Mouse (Mus musculus): Measurements from ENCODE around the gene Tnk2. TPM values are rescaled to one million over a fixed set of nuclear protein-coding genes. Genes with fewer than 3 reads are reported as not detected.

Tnk2 gene
- polyA plus RNA-seq, 1 experiment: 105 TPM

DNA sequence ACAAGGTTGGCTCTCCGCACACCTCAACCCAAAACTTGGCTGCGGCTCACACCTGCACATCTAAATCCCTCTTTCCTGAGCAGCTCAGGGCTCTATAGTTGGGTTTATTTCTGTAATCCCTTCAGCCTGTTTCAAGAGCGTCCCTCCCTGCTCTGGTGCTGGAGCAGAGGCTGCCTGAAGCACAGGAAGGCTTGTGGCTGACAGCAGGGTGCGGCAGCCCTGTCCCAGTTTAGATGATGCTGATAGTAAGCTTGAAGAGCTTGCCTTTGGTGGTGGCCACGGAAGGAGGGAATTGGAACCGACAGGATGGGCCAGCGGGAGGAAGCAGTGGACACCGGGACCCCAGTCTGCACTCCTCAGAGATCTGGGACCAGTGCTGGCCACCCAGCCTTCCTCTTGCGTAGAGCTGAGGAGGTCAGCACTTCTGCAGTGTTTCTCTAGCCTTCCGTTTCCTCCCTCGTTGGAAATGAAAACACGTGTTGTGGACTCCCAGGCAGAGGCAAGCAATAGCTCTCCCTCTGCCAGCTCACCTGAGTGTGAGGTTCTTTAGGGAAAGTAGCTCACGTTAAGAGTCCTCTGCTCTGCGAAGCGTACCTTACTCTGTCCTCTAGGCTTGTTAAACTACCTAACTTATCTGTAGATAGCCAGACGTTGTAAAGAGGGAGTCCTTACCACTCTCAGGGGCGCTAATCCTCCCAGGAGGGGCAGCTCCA is 63.6 kb downstream of the Tnk2 start:
- TF ChIP-seq POLR2A (IDR thresholded peaks at IDR 0.05; ENCODE audit: borderline replicate concordance, control insufficient read depth, low read depth, low read length) (no peak), CTCF (IDR thresholded peaks at IDR 0.05; ENCODE audit: control insufficient read depth, insufficient read depth, low read length) (no peak)
- no peak overlapping the region for H3K4me3 ChIP-seq (replicated peaks; ENCODE audit: control insufficient read depth, low read depth, low read length)
- H3K27ac ChIP-seq (ENCODE audit: control insufficient read depth, insufficient read depth, low read depth, low read length, poor library complexity): no peak overlapping the region; the same call in 1 of the 2 replicates
- WGBS: 38% methylated on average over 17 of the region's 17 CpGs
- H3K4me1 ChIP-seq (ENCODE audit: control insufficient read depth, insufficient read depth, low read length): peaks cover 2% of the 10 kb centered on the region

- H3K4me3 ChIP-seq (replicated peaks; ENCODE audit: control insufficient read depth, low read depth, low read length): no peak overlapping the region
- WGBS: 68% methylated on average over 9 of the region's 9 CpGs
- no peak for TF ChIP-seq CTCF (IDR thresholded peaks at IDR 0.05; ENCODE audit: control insufficient read depth, insufficient read depth, low read length)
- no peak for TF ChIP-seq POLR2A (IDR thresholded peaks at IDR 0.05; ENCODE audit: borderline replicate concordance, control insufficient read depth, low read depth, low read length)
- peaks cover 2% of the 10 kb centered on the region for H3K4me1 ChIP-seq (ENCODE audit: control insufficient read depth, insufficient read depth, low read length)
- no peak overlapping the region for H3K27ac ChIP-seq (ENCODE audit: control insufficient read depth, insufficient read depth, low read depth, low read length, poor library complexity)
Measured at GRCm38 (mm10) chr16:32707824-32708456, 64.3 kb downstream of the Tnk2 start.

DNA sequence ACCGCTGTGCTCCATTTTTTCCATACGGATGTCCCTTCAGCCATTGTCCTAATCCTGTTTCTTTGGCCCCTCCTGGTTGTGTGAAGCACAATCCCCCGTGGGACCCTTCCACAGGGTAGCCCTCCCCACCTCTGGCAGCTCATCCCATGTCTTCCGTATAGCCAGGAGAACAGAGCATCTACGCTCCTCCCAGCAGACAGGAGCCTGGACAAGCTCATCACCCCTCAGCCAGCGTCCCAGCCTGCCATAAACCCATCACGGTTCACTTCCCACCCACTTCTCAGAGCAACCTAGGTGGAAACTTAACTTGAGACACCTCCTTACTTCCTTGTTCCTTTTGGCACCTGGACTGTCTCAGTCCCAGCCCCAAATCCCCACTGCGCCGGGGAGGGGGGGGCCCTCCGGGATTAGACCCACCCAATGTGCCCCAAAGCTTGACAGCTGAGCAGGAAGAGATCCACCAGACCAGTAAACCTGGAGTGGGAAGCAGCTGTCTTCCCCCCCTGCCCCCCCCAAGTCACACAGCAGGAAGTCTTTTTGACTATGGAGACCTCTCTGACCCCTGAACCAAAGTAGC is 64.9 kb downstream of the Tnk2 start:
- TF ChIP-seq CTCF (IDR thresholded peaks at IDR 0.05; ENCODE audit: control insufficient read depth, insufficient read depth, low read length) (no peak), POLR2A (IDR thresholded peaks at IDR 0.05; ENCODE audit: borderline replicate concordance, control insufficient read depth, low read depth, low read length) (no peak)
- H3K4me1 ChIP-seq (ENCODE audit: control insufficient read depth, insufficient read depth, low read length): peaks cover under 1% of the 10 kb centered on the region
- H3K27ac ChIP-seq (ENCODE audit: control insufficient read depth, insufficient read depth, low read depth, low read length, poor library complexity): no peak overlapping the region
- H3K4me3 ChIP-seq (replicated peaks; ENCODE audit: control insufficient read depth, low read depth, low read length): no peak overlapping the region
- 74% methylated on average over 10 of the region's 10 CpGs for WGBS

DNA sequence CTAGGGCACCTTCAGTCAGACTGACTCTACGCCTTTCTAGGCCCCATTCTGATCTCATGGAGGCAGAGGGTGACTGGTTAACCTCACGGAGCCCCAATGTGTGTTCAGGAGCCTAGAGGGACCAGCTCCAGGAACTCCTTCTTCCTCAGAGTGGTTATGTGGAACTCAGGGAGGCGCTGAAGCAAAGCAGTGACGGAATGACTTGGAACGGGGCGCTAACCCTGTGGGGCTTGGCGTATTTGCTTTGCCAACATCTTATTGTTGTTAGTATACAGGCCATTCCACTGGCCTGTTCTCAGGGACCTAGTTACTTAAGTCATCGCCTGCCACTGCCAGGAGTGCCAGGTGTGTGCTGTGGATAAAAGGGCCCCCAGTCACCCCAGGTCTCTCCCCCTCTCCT is 65.4 kb downstream of the Tnk2 start:
- WGBS: 86% methylated on average over 8 of the region's 8 CpGs
- Histone ChIP-seq H3K27ac (ENCODE audit: control insufficient read depth, insufficient read depth, low read depth, low read length, poor library complexity) (no peak overlapping the region), H3K4me3 (replicated peaks; ENCODE audit: control insufficient read depth, low read depth, low read length) (no peak overlapping the region), H3K4me1 (ENCODE audit: control insufficient read depth, insufficient read depth, low read length) (no peaks in the 10 kb centered on the region; the same call in 1 of the 2 replicates)
- TF ChIP-seq POLR2A (IDR thresholded peaks at IDR 0.05; ENCODE audit: borderline replicate concordance, control insufficient read depth, low read depth, low read length): no peak
- no peak for TF ChIP-seq CTCF (IDR thresholded peaks at IDR 0.05; ENCODE audit: control insufficient read depth, insufficient read depth, low read length)

GRCm38 (mm10) chr16:32710426-32711070 is 66.9 kb downstream of the Tnk2 start:
- Histone ChIP-seq H3K4me1 (ENCODE audit: control insufficient read depth, insufficient read depth, low read length) (no peaks in the 10 kb centered on the region; the same call in 1 of the 2 replicates), H3K27ac (ENCODE audit: control insufficient read depth, insufficient read depth, low read depth, low read length, poor library complexity) (no peak overlapping the region), H3K4me3 (replicated peaks; ENCODE audit: control insufficient read depth, low read depth, low read length) (no peak overlapping the region)
- WGBS: 58% methylated on average over 14 of the region's 14 CpGs
- TF ChIP-seq CTCF (IDR thresholded peaks at IDR 0.05; ENCODE audit: control insufficient read depth, insufficient read depth, low read length) (no peak), POLR2A (IDR thresholded peaks at IDR 0.05; ENCODE audit: borderline replicate concordance, control insufficient read depth, low read depth, low read length) (no peak)

DNA sequence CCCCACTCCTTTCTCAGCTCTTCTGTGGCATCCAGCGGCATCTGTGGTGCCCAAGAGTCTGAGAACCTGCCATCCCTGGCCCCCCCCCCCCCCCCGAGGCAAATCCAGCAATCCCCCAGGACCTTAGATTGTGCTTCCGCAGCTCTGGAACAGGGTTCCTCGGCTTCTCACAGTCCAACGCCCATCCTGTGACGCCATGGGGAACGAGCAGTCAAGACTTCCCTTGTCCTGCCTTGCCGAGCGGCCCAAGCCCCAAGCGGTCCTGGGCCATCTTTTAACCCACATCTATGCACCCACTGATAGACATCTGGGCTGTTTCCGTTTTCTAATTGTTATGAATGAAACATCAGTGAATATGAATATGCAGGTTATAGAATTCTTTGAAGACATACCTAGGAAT is 68.5 kb downstream of the Tnk2 start:
- Histone ChIP-seq H3K4me3 (replicated peaks; ENCODE audit: control insufficient read depth, low read depth, low read length) (no peak overlapping the region), H3K27ac (ENCODE audit: control insufficient read depth, insufficient read depth, low read depth, low read length, poor library complexity) (no peak overlapping the region), H3K4me1 (ENCODE audit: control insufficient read depth, insufficient read depth, low read length) (no peaks in the 10 kb centered on the region)
- WGBS: 81% methylated on average over 11 of the region's 11 CpGs
- TF ChIP-seq CTCF (IDR thresholded peaks at IDR 0.05; ENCODE audit: control insufficient read depth, insufficient read depth, low read length) (no peak), POLR2A (IDR thresholded peaks at IDR 0.05; ENCODE audit: borderline replicate concordance, control insufficient read depth, low read depth, low read length) (no peak)

GRCm38 (mm10) chr16:32713556-32713955 is 69.9 kb downstream of the Tnk2 start:
- 74% methylated on average over 6 of the region's 6 CpGs for WGBS
- Histone ChIP-seq H3K27ac (ENCODE audit: control insufficient read depth, insufficient read depth, low read depth, low read length, poor library complexity) (no peak overlapping the region), H3K4me1 (ENCODE audit: control insufficient read depth, insufficient read depth, low read length) (no peaks in the 10 kb centered on the region), H3K4me3 (replicated peaks; ENCODE audit: control insufficient read depth, low read depth, low read length) (no peak overlapping the region)
- no peak for TF ChIP-seq CTCF (IDR thresholded peaks at IDR 0.05; ENCODE audit: control insufficient read depth, insufficient read depth, low read length)
- TF ChIP-seq POLR2A (IDR thresholded peaks at IDR 0.05; ENCODE audit: borderline replicate concordance, control insufficient read depth, low read depth, low read length): no peak

DNA sequence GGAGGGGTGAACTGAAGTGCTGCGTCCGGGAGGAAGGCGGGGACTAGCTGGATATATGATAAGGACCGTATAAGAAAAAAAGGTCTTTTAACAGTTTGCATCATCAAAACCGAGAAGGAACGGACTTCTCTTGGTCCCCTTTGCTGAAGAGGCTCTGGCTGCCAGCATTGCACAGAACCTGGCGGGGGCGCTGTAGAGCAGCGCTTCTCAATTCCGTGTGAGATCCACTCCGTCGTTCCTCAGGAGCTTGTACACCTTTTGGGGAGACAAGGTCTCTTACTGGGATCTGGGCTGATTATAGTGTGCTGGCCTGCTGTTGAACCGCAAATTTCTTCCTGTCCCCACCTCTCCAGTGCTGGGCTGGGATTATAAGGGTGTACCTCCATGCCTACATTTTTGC is 71.7 kb downstream of the Tnk2 start:
- peak; percentile 26; the same call in 1 of the 2 replicates for TF ChIP-seq CTCF (IDR thresholded peaks at IDR 0.05; ENCODE audit: control insufficient read depth, insufficient read depth, low read length)
- no peak for TF ChIP-seq POLR2A (IDR thresholded peaks at IDR 0.05; ENCODE audit: borderline replicate concordance, control insufficient read depth, low read depth, low read length)
- H3K4me3 ChIP-seq (replicated peaks; ENCODE audit: control insufficient read depth, low read depth, low read length): no peak overlapping the region
- H3K4me1 ChIP-seq (ENCODE audit: control insufficient read depth, insufficient read depth, low read length): no peaks in the 10 kb centered on the region
- WGBS: 32% methylated on average over 13 of the region's 13 CpGs
- H3K27ac ChIP-seq (ENCODE audit: control insufficient read depth, insufficient read depth, low read depth, low read length, poor library complexity): no peak overlapping the region

Data from bone marrow, adult 2 months (tissue).